Mouse (Mus musculus): ENCODE measurements at regions not wholly inside any gene's neighbourhood (a gene's known extent, or its start where the extent isn't known, plus 50 kb on each side); places are given as distances from the start of the nearest gene placed in this dataset.

- no peak for DNase-seq (ENCODE audit: low read depth, low spot score)
These were observed 308.0 kb downstream of the Gbe1 start for GRCm38 (mm10) chr16:70621750-70622149.

- DNase-seq (ENCODE audit: low read depth, low spot score), result no peak
These were observed 330.0 kb downstream of the Gbe1 start for GRCm38 (mm10) chr16:70643630-70644264.

GRCm38 (mm10) chr16:70644695-70645279 is 331.0 kb downstream of the Gbe1 start:
- DNase-seq (ENCODE audit: low read depth, low spot score), result peak; percentile 4

GRCm38 (mm10) chr16:70654429-70655081 is 340.8 kb downstream of the Gbe1 start:
- no peak for DNase-seq (ENCODE audit: low read depth, low spot score)

- DNase-seq (ENCODE audit: low read depth, low spot score), result no peak
These were observed 376.1 kb downstream of the Gbe1 start for GRCm38 (mm10) chr16:70689826-70690225.

GRCm38 (mm10) chr16:70724722-70725284 is 411.1 kb downstream of the Gbe1 start:
- DNase-seq (ENCODE audit: low read depth, low spot score), result no peak

GRCm38 (mm10) chr16:70725291-70725801 is 411.6 kb downstream of the Gbe1 start:
- DNase-seq (ENCODE audit: low read depth, low spot score), result no peak

GRCm38 (mm10) chr16:70733016-70733415 is 419.3 kb downstream of the Gbe1 start:
- no peak for DNase-seq (ENCODE audit: low read depth, low spot score)

GRCm38 (mm10) chr16:70740046-70740445 is 426.3 kb downstream of the Gbe1 start:
- DNase-seq (ENCODE audit: low read depth, low spot score), result no peak

GRCm38 (mm10) chr16:70754228-70754627 is 440.5 kb downstream of the Gbe1 start:
- no peak for DNase-seq (ENCODE audit: low read depth, low spot score)

GRCm38 (mm10) chr16:70798061-70798460 is 484.3 kb downstream of the Gbe1 start:
- DNase-seq (ENCODE audit: low read depth, low spot score), result peak; percentile 45

- DNase-seq (ENCODE audit: low read depth, low spot score), result no peak
These were observed 489.8 kb downstream of the Gbe1 start for GRCm38 (mm10) chr16:70803549-70803948.

GRCm38 (mm10) chr16:70825910-70826309 is 512.2 kb downstream of the Gbe1 start:
- no peak for DNase-seq (ENCODE audit: low read depth, low spot score)

- DNase-seq (ENCODE audit: low read depth, low spot score), result no peak
These were observed 521.3 kb downstream of the Gbe1 start for GRCm38 (mm10) chr16:70835006-70835405.

- DNase-seq (ENCODE audit: low read depth, low spot score), result no peak
These were observed 524.4 kb downstream of the Gbe1 start for GRCm38 (mm10) chr16:70838139-70838538.

GRCm38 (mm10) chr16:70868241-70868640 is 554.5 kb downstream of the Gbe1 start:
- DNase-seq (ENCODE audit: low read depth, low spot score), result no peak

GRCm38 (mm10) chr16:70869205-70869604 is 555.5 kb downstream of the Gbe1 start:
- DNase-seq (ENCODE audit: low read depth, low spot score), result no peak

- no peak for DNase-seq (ENCODE audit: low read depth, low spot score)
These were observed 560.3 kb downstream of the Gbe1 start for GRCm38 (mm10) chr16:70874080-70874479.

GRCm38 (mm10) chr16:70880678-70881077 is 566.9 kb downstream of the Gbe1 start:
- no peak for DNase-seq (ENCODE audit: low read depth, low spot score)

GRCm38 (mm10) chr16:70881098-70881850 is 567.5 kb downstream of the Gbe1 start:
- no peak for DNase-seq (ENCODE audit: low read depth, low spot score)

- no peak for DNase-seq (ENCODE audit: low read depth, low spot score)
These were observed 586.3 kb downstream of the Gbe1 start for GRCm38 (mm10) chr16:70900085-70900484.

- DNase-seq (ENCODE audit: low read depth, low spot score), result no peak
These were observed 606.3 kb downstream of the Gbe1 start for GRCm38 (mm10) chr16:70920047-70920446.
